Mouse (Mus musculus): ENCODE data around the gene 1520401A03Rik.

- TF ChIP-seq CTCF (IDR thresholded peaks at IDR 0.05; ENCODE audit: low read depth, low read length) (no peak), POLR2A (IDR thresholded peaks at IDR 0.05; ENCODE audit: borderline replicate concordance, low read depth, low read length) (no peak)
Measured at GRCm38 (mm10) chr17:23737493-23738445, 15.2 kb upstream of the 1520401A03Rik start.
